Mouse (Mus musculus): ENCODE results near the gene Anapc5.

Anapc5 gene

DNA sequence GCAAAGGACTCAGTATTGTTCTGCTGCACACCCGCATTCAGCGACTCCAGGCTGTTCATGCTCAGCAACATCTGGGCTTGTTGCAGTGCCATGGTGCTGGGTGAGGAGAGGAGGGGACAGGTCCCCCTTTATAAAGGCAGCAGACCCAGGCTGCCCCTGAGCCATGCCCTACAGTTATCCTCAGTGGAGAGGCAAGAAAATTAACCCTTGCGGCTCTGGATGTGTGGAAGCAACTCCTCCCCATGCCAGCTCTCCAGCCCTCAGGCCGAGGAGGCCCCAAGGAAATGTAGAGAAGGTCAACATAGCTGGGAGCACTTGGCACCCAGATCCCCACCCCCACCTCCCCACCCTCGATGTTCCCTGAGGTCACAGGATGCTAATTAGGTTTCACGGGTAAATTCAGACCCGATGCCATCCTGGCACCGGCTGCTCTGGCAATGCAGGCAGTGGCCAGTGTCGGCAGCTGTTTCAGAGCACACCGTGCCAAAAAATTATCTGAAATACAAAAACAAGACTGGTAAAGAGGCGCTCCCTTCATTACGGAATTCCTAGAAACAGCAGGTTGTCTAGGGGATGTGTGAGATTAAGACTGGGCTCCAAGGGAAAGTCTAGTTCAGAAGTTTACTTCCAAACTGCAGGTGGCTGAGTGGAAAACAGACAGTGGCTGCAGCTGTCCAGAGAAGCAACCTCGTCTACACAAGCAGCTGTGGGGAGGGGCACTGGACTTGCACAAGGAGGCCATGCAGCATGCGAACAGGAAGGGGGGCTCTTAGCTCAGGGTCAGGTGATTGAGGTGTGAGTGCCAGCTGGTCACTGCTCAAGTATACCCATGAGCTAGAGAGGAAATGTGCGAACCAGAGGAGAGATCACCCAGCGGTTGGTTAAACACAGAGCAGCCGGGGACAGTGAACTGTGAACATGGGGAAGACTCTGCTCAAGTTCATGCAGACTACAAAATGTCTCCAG lies 21.5 kb downstream of the Anapc5 start:
- no peak for DNase-seq (ENCODE audit: low read depth, low spot score)

DNA sequence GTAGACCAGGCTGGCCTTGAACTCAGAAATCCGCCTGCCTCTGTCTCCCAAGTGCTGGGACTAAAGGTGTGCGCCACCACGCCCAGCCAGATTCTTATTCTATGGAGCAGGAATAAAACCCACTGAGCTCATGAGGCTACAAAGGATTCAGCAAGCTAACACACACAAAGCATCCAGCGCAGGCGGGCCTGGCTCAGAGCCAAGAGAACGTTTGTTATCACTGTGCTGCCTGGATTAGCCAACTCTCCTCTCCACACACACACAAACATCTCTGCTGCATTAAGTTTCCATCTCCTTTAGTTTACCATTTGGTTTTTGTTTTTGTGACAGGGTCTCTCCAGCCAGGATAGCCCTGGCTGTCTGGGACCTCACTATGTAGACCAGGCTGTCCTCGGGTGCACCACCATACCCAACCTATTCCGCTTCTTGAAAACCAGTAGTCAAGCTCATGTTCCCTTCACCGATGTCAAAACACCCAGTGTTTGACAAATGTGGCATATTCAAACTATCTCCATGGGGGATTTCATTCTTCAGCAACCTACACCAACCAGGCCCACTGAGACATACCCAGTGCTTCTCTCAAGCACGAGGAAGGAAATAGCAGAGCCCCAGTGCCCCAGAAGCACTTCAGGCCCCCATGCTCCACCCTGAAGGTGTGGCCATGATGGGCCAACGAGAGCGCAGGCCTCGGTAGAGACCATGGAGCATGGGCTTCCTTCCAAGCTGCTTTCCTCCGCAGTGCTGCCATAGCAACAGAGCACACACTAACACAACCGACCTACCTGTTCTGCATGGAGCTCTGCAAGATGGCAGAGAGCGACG lies 22.4 kb downstream of the Anapc5 start:
- DNase-seq (ENCODE audit: low read depth, low spot score): no peak

DNA sequence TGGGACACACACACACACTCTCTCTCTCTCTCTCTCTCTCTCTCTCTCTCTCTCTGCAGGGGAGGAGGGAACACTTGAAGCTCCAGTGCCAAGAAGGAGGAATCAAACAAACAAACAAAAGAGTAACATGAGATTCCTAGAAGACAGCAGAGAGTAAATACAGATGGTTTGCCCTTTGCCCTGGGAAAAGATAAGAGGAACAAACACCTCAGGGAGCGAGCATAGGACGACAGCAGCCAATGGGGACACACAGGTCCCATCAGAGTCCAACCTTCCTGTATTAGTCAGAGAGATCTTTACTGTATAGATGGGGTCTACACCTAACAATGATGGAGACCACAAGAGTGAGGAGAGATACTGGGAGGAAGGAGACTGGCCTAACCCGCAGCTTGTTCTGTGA lies 23.3 kb downstream of the Anapc5 start:
- no peak for DNase-seq (ENCODE audit: low read depth, low spot score)

DNA sequence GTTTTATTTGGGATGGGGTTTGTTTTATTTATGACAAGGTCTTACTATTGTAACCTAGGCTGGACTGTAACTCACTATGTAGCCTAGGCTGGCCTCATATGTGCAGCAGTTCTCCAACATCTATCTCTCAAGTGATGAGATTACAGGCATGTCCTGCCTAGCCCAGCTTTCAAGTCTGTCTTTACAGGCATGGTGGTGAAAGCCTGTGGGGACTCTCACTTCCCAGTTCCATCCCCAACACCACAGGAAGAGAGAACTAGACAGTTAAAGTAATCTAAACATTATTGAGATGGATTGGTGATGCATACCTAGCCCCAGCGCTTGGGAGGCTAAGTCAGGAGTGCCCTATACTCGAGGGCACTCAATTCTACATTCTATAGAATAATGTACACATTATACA lies 32.4 kb downstream of the Anapc5 start:
- DNase-seq (ENCODE audit: low read depth, low spot score): no peak

DNA sequence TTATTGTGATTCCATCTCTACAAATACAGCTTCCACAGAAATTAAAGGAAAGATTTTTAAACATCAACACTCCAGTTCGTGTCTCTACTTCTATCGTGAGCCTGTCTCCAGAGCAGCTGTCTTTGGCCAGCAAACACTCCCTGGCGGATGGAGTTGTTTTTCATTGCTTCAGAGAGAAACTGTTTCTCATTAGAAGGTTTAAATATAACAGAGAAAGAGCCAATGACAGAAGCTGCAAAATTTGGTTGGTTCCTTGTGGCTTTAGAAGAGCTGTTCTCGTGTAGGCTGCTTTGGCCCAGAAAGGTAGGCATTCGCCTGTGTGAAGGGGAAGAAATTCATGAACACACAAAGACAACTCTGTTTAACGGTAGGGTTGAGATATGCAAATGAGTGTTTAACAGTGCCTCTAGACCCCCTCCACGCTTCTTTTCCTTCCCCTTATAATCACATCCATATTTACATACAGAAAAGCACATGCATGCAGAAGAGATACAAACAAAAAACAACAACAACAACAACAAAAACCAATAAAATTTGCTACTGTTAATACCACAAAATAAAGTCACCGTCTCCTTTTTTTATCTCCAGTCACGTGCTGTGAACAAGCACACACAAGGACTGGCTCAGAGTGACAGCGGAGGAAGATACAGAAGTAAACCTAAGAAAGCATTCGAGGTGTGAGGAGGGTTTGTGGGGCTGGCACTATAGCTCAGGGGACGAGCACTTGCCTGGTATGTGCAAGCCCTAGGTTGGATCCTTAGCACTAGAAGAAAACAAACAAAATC lies 34.9 kb downstream of the Anapc5 start:
- DNase-seq (ENCODE audit: low read depth, low spot score): no peak

DNA sequence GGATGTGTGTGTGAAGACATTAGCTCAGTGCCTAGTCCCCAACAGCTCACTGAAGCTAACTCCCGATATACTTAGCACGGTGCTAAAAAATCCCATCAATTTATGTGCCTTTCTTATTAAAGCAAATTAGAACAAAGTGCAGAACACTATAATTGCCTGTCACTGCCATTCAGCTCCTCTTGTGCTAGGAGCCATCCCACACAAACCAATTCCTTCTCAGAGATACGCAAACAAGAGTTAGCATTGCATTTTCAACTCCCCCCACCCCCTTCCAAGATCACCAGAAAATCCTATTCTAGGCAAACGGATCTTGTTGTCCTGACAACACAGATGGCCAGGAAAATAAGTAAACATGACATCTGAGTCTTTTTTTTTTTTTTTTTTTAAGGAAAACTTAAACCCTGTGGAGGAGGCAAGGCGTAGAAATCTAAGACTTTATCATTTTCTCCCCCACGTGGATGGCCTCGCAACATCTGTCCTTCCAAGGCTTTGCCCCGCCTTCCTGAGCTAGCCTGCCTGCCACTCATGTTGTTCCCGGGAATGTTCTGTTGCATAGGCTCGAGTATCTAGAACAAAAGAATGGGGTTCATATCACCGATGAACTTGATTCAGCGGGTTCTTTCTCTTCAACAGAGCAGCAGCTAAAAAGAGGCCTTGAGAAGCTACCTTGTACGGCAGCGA lies 37.3 kb downstream of the Anapc5 start:
- no peak for DNase-seq (ENCODE audit: low read depth, low spot score)

DNA sequence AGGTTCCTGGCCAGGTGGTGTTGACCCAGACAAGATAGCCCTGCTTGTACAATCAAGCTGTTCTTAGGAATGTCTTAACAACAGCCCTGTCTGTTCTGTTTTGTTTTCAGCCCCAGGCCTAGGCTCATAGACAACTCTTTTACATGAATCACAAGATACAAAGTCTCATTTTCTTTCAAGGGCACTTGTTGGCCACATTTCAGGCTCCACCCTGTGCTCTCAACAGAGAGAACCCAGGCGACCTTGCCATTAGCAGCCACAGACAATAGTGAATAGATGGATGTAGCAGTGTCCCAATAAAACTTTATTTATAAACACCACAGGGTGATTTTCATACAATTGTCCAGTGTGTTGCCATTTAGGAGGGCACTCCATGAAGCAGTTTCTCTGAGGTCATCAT lies 39.1 kb downstream of the Anapc5 start:
- DNase-seq (ENCODE audit: low read depth, low spot score): no peak

DNA sequence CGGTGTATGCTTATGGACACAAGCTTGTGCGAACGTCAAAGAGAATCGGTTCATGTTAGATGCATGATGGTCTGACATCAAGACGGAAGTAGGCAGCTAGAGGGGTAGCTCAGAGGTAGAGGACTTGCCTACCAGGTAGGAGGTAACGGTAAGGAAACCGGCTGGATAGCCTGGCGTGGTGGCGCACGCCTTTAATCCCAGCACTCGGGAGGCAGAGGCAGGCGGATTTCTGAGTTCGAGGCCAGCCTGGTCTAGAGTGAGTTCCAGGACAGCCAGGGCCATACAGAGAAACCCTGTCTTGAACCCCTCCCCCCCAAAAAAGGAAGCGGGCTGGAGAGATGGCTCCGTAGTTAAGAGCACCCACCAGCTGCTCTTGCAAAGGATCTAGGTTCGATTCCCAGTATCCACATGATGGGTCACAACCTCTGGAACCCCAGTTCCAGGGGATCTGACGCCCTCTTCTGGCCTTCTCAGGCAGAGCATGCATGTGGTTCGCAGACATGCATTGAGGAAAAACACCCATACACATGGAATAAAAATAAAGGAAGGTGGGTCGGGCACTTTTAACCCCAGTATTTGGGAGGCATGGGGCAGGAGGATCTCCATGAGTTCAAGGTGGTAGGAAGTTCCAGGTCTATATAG lies 40.2 kb downstream of the Anapc5 start:
- no peak for DNase-seq (ENCODE audit: low read depth, low spot score)

DNA sequence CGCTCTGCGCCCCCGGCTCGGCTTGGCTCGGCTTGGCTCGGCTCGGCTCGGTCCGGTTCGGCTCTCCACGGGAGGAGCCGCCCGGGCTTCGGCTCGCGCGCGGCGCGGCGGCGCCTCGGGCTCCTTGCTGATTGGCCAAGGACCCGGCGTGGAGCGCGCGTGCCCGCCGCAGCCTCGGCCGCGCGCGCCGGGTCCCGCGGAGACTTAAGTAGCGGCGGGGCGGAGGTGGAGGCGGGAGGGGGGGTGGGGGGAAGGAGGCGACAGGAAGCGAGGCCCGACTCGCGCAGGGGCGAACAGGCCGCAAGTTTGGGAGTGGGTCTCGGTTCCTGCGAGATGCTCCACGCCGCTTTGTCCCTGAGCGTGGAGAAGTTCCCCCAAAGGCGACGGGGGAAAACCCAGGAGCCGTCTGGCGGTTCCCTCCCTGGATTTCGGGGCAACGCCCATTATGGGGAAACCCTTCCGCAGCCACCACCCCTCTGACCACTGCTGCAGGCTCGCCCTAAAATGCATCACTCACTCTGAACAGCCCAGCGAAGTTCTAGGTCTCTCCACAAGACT lies 41.8 kb downstream of the Anapc5 start, which contains the start of gene Camkk2:
TSS of gene Camkk2 (minus strand) at position 133 of the 558 bp plus-strand sequence.
- peak; percentile 79 for DNase-seq (ENCODE audit: low read depth, low spot score)

DNA sequence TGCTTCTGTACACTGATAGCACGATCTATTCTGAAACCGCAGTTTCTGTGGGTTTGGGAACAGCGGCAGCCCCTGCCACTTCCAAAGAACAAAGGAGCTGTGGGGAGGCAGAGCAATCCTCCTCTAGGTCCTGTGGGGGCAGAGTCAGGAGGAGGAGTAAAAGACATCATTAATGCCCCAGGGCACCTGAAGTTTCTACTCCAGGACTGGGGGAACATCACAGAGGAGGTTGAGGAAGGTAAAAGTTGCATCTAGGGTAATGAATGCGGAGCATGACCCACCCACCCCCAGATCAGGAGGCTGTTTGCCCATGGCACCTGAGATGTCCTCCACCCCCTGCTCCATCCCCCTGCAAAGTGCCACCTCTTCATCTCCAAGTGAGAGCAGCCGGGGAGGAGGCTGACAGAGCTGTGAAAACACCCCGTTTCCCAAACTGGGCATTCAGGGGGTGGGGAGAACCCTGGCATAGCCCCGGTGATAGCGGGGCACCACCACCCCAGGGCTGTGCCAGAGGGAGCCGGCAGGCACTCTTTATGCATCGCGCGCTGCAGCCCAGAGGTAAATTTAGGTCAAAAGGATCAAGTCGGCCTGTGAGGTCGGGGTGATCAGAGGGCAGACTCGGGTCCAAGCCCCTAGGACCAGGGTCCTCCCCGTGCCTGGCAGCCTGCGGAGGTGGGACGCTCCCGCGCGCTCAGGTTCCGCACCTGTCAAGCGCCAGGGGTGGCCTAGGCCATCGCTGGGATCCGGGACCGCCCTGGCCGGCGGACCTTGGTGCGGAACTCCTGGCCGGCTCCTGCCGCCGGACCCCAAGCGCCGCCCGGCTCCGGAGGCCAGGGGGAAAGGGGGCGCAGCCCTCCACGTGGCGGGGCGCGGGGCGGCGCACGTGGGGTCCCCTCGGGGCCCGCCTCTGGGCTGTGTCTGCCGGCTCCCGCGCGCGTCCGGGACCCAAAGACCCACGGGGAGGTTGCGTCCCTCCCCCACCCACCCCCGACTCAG lies 42.6 kb downstream of the Anapc5 start:
- DNase-seq (ENCODE audit: low read depth, low spot score): no peak

DNA sequence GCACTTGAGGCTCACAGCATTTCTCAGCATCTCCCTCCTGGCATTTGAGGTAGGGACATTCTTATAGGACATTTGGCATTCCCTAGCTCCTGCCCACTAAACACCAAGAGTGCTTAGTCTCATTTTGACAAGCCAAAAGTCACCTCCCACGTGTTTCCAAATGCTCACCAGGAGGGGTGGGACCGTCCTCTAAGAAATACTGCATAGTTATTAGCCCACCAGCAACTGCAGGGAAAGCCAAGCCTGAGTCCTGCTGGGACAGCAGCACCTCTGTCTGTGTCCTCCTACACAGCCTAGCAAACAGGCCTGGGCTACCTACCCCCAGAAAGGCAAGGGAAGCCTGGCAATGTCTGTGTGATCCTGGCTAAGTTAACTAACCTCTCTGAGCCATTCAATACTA lies 43.8 kb downstream of the Anapc5 start:
- DNase-seq (ENCODE audit: low read depth, low spot score): no peak

DNA sequence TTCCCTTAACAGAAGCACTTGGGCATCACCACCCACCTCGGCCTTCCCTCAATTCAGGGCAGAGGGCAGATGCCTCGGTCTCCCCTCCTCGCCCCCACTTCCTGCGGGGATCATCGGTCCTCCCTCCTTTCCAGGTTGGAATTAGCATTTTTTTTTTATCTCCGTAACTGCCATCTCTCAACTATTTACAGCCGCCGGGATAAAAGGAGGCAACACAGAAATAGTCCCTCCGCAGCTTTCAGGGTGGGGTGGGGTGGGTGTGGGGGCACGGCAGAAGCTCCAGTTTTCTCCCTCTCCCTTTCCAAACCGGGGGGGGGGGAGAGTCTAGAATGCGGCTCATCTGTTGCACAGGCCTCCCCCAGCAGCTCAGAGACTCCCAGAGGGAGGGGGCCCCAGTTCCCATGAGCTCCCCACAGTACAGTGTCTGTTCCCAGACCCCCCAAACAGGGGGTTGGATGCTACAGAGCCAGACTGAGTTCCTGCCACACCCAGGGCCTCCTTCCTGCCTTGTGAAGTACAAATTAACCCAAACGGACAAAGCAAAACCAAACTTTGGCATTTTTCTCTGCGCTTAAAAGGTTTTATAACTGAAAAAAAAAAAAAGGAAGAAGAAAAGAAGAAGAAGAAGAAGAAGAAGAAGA lies 45.4 kb downstream of the Anapc5 start:
- no peak for DNase-seq (ENCODE audit: low read depth, low spot score)

DNA sequence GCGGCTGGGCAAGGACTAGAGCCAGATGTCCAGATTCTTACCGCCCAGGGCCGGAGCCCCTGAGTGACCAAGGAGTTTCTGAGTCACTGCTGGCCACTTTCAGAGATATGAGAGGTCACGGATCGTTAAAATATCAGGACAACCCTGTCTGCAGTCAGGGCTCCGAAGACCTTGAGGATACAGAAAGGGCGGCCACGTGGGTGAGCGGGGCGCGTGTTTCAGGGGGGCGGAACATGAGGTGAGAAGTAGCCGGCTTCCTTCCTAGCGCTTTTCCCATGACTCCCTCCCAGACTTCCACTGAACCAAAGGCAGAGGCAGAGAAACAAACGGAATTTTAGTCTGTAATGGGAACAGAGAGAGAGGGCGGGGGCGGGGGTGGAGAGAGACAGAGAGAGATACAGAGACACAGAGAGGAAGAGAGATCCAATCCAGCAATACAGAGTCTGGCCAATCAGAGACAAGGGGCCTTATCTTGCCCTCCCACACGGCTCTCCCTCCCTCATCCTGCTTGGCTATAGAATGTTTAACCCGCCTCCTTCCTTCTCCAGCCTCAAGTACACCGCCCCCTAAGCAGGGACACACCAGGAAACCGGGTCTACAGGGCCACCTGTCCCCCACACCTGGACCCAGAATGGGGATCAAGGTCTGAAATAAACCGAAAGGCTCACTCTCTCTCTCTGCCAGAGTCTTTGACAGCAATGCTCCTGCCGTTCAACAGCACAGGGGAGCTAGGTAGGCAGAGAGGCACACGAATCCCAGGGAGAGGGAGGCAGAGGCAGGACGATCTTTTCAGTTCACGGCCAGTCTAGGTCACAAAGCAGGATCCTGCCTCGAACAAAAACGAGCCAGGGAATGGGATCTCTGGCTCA lies 46.2 kb downstream of the Anapc5 start:
- no peak for DNase-seq (ENCODE audit: low read depth, low spot score)

DNA sequence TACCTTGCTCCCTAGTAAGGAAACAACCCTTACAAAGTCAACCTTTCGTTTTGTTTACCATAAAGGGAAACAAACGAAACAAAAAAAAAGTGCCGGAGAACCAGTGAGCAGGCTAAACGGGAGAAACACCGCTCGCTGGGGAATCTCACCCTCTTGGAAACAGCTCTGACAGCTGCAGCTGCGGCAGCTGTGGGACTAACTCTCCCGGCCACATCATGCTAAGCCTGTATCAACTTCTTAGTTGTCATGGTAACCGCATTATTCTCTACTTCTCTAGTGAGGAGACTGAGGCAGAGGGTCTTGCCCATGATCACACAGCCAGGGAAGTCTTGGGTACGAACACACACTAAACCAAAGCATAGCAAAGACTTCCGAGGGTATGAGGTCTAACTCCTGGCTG lies 47.4 kb downstream of the Anapc5 start:
- DNase-seq (ENCODE audit: low read depth, low spot score): no peak

DNA sequence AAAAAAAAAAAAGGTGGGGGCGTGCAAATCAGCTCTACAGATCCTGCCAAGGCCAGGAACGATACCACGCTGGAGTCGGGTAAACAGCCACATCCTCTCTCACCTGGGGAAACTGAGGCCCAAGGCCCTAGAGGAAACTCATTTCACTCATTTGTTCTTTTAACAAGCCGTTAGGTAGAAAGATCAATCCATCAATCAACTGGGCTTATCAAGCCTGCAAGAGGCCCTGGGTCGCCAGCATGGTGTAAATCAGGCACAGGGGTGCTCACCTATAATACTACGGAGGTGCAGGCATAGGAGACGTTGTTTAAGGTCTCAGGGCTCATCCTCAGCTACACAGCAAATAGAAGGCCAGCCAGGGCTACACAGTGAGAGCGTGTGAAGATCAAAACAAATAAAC lies 49.7 kb downstream of the Anapc5 start:
- no peak for DNase-seq (ENCODE audit: low read depth, low spot score)

DNA sequence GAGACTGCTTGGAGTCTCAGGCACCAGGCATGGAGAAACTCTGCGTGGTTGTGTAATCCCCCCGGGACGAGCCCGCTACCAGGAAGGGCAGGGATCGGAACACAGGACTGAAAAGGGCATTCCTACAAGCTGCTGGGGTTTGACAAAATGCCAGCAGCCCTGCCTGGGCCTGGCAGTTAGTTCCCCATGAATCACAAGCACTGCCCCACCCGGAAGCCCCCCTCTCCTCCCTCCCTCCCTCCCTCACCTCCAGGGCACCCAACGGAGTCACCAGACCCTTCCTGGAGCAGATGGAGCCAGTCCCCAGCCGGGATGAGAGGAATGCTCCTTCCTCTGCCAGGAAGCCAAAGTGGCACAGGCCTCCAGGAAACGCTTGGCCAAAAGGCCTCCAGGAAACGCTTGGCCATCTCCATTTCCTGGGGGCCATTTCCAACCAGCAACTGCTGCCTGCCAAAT lies 50.3 kb downstream of the Anapc5 start:
- no peak for DNase-seq (ENCODE audit: low read depth, low spot score)

DNA sequence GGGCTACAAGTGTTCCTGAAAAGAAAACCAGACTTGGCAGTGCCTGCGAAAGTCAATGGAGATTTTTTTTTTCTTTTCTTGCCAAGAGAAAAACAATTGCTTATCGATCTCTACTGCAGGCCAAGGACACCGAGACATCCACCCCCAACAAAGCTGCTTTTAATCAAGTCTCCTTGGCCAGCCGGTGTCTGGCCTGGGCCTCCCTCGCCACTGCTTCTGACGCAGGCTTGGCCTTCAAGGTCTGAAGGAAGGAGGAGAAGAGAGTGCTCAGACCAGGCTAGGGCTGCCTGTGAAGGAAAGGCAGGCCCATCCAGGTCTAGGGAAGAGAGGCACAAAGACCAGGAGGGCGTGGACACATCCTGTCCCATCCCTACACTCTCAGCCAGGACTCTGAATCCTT lies 50.8 kb downstream of the Anapc5 start:
- DNase-seq (ENCODE audit: low read depth, low spot score): no peak

Data from retina, adult 2 months (tissue).